Mouse (Mus musculus) kidney, embryonic 15.5 days (tissue): ENCODE measurements around the gene Fbxo31. TPM values are rescaled to one million over a fixed set of nuclear protein-coding genes. Genes with fewer than 3 reads are reported as not detected.

Source experiments
- ATAC-seq: fragments of 200-750 bp; cut with Nextera tagmentation; replicated peaks from 2 replicates; pipeline ENCODE4 v1.8.0; 2017; ENCODE audit warnings: moderate TSS enrichment; ENCODE audit not compliant: low FRiP score
- H3K27ac ChIP-seq: fragments of 300-500 bp; sonication (generic); 2 replicates; pipeline ENCODE4 v1.5.1; 2015; ENCODE audit warnings: mild to moderate bottlenecking, inconsistent platforms
- H3K27me3 ChIP-seq: fragments of 300-500 bp; sonication (generic); 2 replicates; pipeline ENCODE4 v1.6.1; 2015; ENCODE audit warnings: inconsistent platforms
- H3K36me3 ChIP-seq: fragments of 300-500 bp; sonication (generic); 2 replicates; pipeline ENCODE4 v1.6.1; 2015; ENCODE audit warnings: inconsistent platforms
- H3K4me1 ChIP-seq: fragments of 300-500 bp; sonication (generic); 2 replicates; pipeline ENCODE4 v1.6.1; 2015; ENCODE audit warnings: inconsistent platforms
- H3K4me2 ChIP-seq: fragments of 300-500 bp; sonication (generic); 2 replicates; pipeline ENCODE4 v1.6.1; 2015; ENCODE audit warnings: moderate library complexity, mild to moderate bottlenecking, inconsistent platforms
- H3K4me3 ChIP-seq: fragments of 300-500 bp; sonication (generic); replicated peaks from 2 replicates; pipeline ENCODE4 v1.5.1; 2015; ENCODE audit warnings: mild to moderate bottlenecking, inconsistent platforms
- H3K9ac ChIP-seq: fragments of 300-500 bp; sonication (generic); 2 replicates; pipeline ENCODE4 v1.6.1; 2015; ENCODE audit warnings: mild to moderate bottlenecking, inconsistent platforms
- H3K9me3 ChIP-seq: fragments of 300-500 bp; sonication (generic); replicated peaks from 2 replicates; pipeline ENCODE4 v1.6.1; 2016; ENCODE audit warnings: inconsistent platforms
- WGBS: fragments of 180-500 bp; shearing (Covaris S2); methylation state at CpG from one replicate; pipeline ENCODE4 v1.1.7; 2015; ENCODE audit warnings: mixed read lengths; 5-methylcytosine and 5-hydroxymethylcytosine counted together
- polyA plus RNA-seq: library from polyadenylated mRNA; unstranded; fragments of >200 nt; fragmentation: Nextera tagmentation; extraction: Ambion mirVana; gene quantifications from 2 replicates; pipeline ENCODE4 v1.2.1, GENCODE M21; 2015

Fbxo31 gene
- polyA plus RNA-seq, result 16.6 and 17.5 TPM in 2 replicates

GRCm38 (mm10) chr8:121578676-121579451 lies at the start of gene Fbxo31:
Fbxo31 (minus strand) TSS chr8:121578806.
- Histone ChIP-seq H3K4me3 (peak within 1 kb of the TSS; percentile 69), H3K36me3 (no peaks in the 10 kb centered on the region), H3K4me1 (peaks cover 42% of the 10 kb centered on the region), H3K9me3 (no peaks in the 10 kb centered on the region), H3K27ac (peak within 1 kb of the TSS; percentile 55), H3K27me3 (peaks cover 5% of the 10 kb centered on the region; the same call in 1 of the 2 replicates), H3K9ac (peak within 1 kb of the TSS; percentile 75), H3K4me2 (peak within 1 kb of the TSS; percentile 78)
- WGBS, result under 1% methylated on average over 63 of the region's 63 CpGs
- peak; percentile 92 for ATAC-seq

- Histone ChIP-seq H3K4me3 (no peak overlapping the region), H3K27me3 (no peaks in the 10 kb centered on the region), H3K4me1 (peaks cover 55% of the 10 kb centered on the region), H3K9ac (no peak overlapping the region), H3K36me3 (peaks cover 25% of the 10 kb centered on the region), H3K27ac (no peak overlapping the region), H3K9me3 (no peaks in the 10 kb centered on the region), H3K4me2 (no peak overlapping the region)
- ATAC-seq, result no peak
- 90% methylated on average over 8 of the region's 8 CpGs for WGBS
These were observed 44.4 kb upstream of the Fbxo31 start for GRCm38 (mm10) chr8:121623043-121623442.

GRCm38 (mm10) chr8:121621879-121622278 lies 43.3 kb upstream of the Fbxo31 start:
- H3K4me3 ChIP-seq, result no peak overlapping the region
- H3K27me3 ChIP-seq, result no peaks in the 10 kb centered on the region
- WGBS, result 48% methylated on average over 1 of the region's 1 CpGs
- H3K27ac ChIP-seq, result 0 out of 2 replicates have a peak overlapping the region, but pooled peaks have one; percentile 76
- H3K4me1 ChIP-seq, result peaks cover 55% of the 10 kb centered on the region
- H3K9me3 ChIP-seq, result no peaks in the 10 kb centered on the region
- no peak overlapping the region for H3K9ac ChIP-seq
- ATAC-seq, result no peak
- peaks cover 21% of the 10 kb centered on the region for H3K36me3 ChIP-seq
- H3K4me2 ChIP-seq, result no peak overlapping the region

GRCm38 (mm10) chr8:121620801-121621516 lies 42.4 kb upstream of the Fbxo31 start:
- Histone ChIP-seq H3K36me3 (peaks cover 21% of the 10 kb centered on the region), H3K4me1 (peaks cover 47% of the 10 kb centered on the region), H3K9ac (no peak overlapping the region), H3K4me3 (no peak overlapping the region), H3K27me3 (no peaks in the 10 kb centered on the region), H3K4me2 (no peak overlapping the region), H3K9me3 (no peaks in the 10 kb centered on the region), H3K27ac (peak overlapping the region; percentile 76; the same call in 1 of the 2 replicates)
- 76% methylated on average over 12 of the region's 12 CpGs for WGBS
- no peak for ATAC-seq

- Histone ChIP-seq H3K4me1 (peaks cover 38% of the 10 kb centered on the region), H3K9me3 (no peaks in the 10 kb centered on the region), H3K4me3 (no peak overlapping the region), H3K27me3 (no peaks in the 10 kb centered on the region), H3K36me3 (peaks cover 30% of the 10 kb centered on the region), H3K4me2 (no peak overlapping the region), H3K9ac (no peak overlapping the region), H3K27ac (peak overlapping the region; percentile 84)
- 36% methylated on average over 7 of the region's 7 CpGs for WGBS
- peak; percentile 71; the same call in 1 of the 2 replicates for ATAC-seq
These were observed 40.9 kb upstream of the Fbxo31 start for GRCm38 (mm10) chr8:121619401-121619995.

- ATAC-seq, result no peak
- Histone ChIP-seq H3K4me2 (no peak overlapping the region), H3K36me3 (peaks cover 66% of the 10 kb centered on the region), H3K4me3 (no peak overlapping the region), H3K4me1 (0 out of 2 replicates have a peak, but pooled peaks cover 4% of the 10 kb centered on the region), H3K9ac (no peak overlapping the region), H3K27me3 (no peaks in the 10 kb centered on the region), H3K27ac (no peak overlapping the region), H3K9me3 (no peaks in the 10 kb centered on the region)
These were observed 34.8 kb upstream of the Fbxo31 start for GRCm38 (mm10) chr8:121613419-121613818.

- Histone ChIP-seq H3K4me1 (no peaks in the 10 kb centered on the region), H3K9ac (no peak overlapping the region), H3K4me2 (no peak overlapping the region), H3K27ac (no peak overlapping the region), H3K9me3 (no peaks in the 10 kb centered on the region), H3K4me3 (no peak overlapping the region), H3K27me3 (no peaks in the 10 kb centered on the region), H3K36me3 (peaks cover 70% of the 10 kb centered on the region)
- WGBS, result 93% methylated on average over 11 of the region's 11 CpGs
- no peak for ATAC-seq
These were observed 31.3 kb upstream of the Fbxo31 start for GRCm38 (mm10) chr8:121609916-121610315.

- peaks cover 76% of the 10 kb centered on the region for H3K36me3 ChIP-seq
These were observed 30.6 kb upstream of the Fbxo31 start for GRCm38 (mm10) chr8:121609251-121609650.

GRCm38 (mm10) chr8:121607661-121608060 lies 29.1 kb upstream of the Fbxo31 start:
- Histone ChIP-seq H3K36me3 (peaks cover 91% of the 10 kb centered on the region), H3K9me3 (no peaks in the 10 kb centered on the region), H3K4me1 (no peaks in the 10 kb centered on the region), H3K27me3 (no peaks in the 10 kb centered on the region), H3K4me3 (no peak overlapping the region), H3K9ac (no peak overlapping the region), H3K27ac (no peak overlapping the region), H3K4me2 (no peak overlapping the region)
- 89% methylated on average over 5 of the region's 5 CpGs for WGBS
- ATAC-seq, result no peak

More at GRCm38 (mm10) chr8:121609251-121609650, 30.6 kb upstream of the Fbxo31 start:
- 87% methylated on average over 15 of the region's 15 CpGs for WGBS
- H3K9ac ChIP-seq, result no peak overlapping the region
- no peaks in the 10 kb centered on the region for H3K4me1 ChIP-seq
- H3K4me2 ChIP-seq, result no peak overlapping the region
- no peak overlapping the region for H3K27ac ChIP-seq
- no peak overlapping the region for H3K4me3 ChIP-seq
- H3K9me3 ChIP-seq, result no peaks in the 10 kb centered on the region
- no peaks in the 10 kb centered on the region for H3K27me3 ChIP-seq
- no peak for ATAC-seq

GRCm38 (mm10) chr8:121603801-121604200 lies 25.2 kb upstream of the Fbxo31 start:
- Histone ChIP-seq H3K27me3 (no peaks in the 10 kb centered on the region), H3K4me3 (no peak overlapping the region), H3K4me1 (no peaks in the 10 kb centered on the region), H3K36me3 (peaks cover 97% of the 10 kb centered on the region), H3K9ac (no peak overlapping the region), H3K9me3 (no peaks in the 10 kb centered on the region), H3K4me2 (no peak overlapping the region), H3K27ac (no peak overlapping the region)
- 94% methylated on average over 12 of the region's 12 CpGs for WGBS
- ATAC-seq, result no peak

- Histone ChIP-seq H3K9ac (no peak overlapping the region), H3K27me3 (no peaks in the 10 kb centered on the region), H3K9me3 (no peaks in the 10 kb centered on the region), H3K36me3 (peaks cover 94% of the 10 kb centered on the region), H3K27ac (no peak overlapping the region), H3K4me2 (no peak overlapping the region), H3K4me1 (no peaks in the 10 kb centered on the region), H3K4me3 (no peak overlapping the region)
- 0 out of 2 replicates have a peak, but pooled peaks have one; percentile 14 for ATAC-seq
- 25% methylated on average over 3 of the region's 3 CpGs for WGBS
These were observed 24.3 kb upstream of the Fbxo31 start for GRCm38 (mm10) chr8:121602860-121603259.

GRCm38 (mm10) chr8:121602411-121602810 lies 23.8 kb upstream of the Fbxo31 start:
- H3K9me3 ChIP-seq, result no peaks in the 10 kb centered on the region
- no peak overlapping the region for H3K9ac ChIP-seq
- no peak overlapping the region for H3K4me2 ChIP-seq
- no peak overlapping the region for H3K4me3 ChIP-seq
- WGBS, result 93% methylated on average over 12 of the region's 12 CpGs
- H3K27me3 ChIP-seq, result no peaks in the 10 kb centered on the region
- H3K36me3 ChIP-seq, result peaks cover 94% of the 10 kb centered on the region
- ATAC-seq, result no peak
- H3K27ac ChIP-seq, result no peak overlapping the region
- no peaks in the 10 kb centered on the region for H3K4me1 ChIP-seq
